Mouse (Mus musculus) embryonic facial prominence, embryonic 15.5 days (tissue): ENCODE results near the gene Ccm2. TPM values are rescaled to one million over a fixed set of nuclear protein-coding genes. Genes with fewer than 3 reads are reported as not detected.

ENCODE experiments used
- ATAC-seq: fragments of 200-750 bp; cut with Nextera tagmentation; 2 replicates; pipeline ENCODE4 v1.8.0; 2017; ENCODE audit warnings: low read depth, moderate TSS enrichment; ENCODE audit not compliant: insufficient number of reproducible peaks, low FRiP score, low TSS enrichment
- H3K27ac ChIP-seq: fragments of 300-500 bp; sonication (generic); replicated peaks from 2 replicates; pipeline ENCODE4 v1.5.1; 2015; ENCODE audit warnings: mild to moderate bottlenecking, inconsistent platforms
- H3K27me3 ChIP-seq: fragments of 300-500 bp; sonication (generic); 2 replicates; pipeline ENCODE4 v1.6.1; 2015; ENCODE audit warnings: inconsistent platforms
- H3K36me3 ChIP-seq: fragments of 300-500 bp; sonication (generic); 2 replicates; pipeline ENCODE4 v1.6.1; 2015; ENCODE audit warnings: mild to moderate bottlenecking, inconsistent platforms
- H3K4me1 ChIP-seq: fragments of 300-500 bp; sonication (generic); 2 replicates; pipeline ENCODE4 v1.6.1; 2015; ENCODE audit warnings: inconsistent platforms
- H3K4me2 ChIP-seq: fragments of 300-500 bp; sonication (generic); replicated peaks from 2 replicates; pipeline ENCODE4 v1.6.1; 2015; ENCODE audit warnings: mild to moderate bottlenecking, inconsistent platforms
- H3K4me3 ChIP-seq: fragments of 300-500 bp; sonication (generic); replicated peaks from 2 replicates; pipeline ENCODE4 v1.5.1; 2015; ENCODE audit warnings: mild to moderate bottlenecking, inconsistent platforms
- H3K9ac ChIP-seq: fragments of 300-500 bp; sonication (generic); 2 replicates; pipeline ENCODE4 v1.6.1; 2015; ENCODE audit warnings: inconsistent platforms
- H3K9me3 ChIP-seq: fragments of 300-500 bp; sonication (generic); replicated peaks from 2 replicates; pipeline ENCODE4 v1.6.1; 2016; ENCODE audit warnings: inconsistent platforms
- WGBS: fragments of 180-500 bp; shearing (Covaris S2); methylation state at CpG from one replicate; pipeline ENCODE4 v1.1.7; 2015; 5-methylcytosine and 5-hydroxymethylcytosine counted together
- polyA plus RNA-seq: library from polyadenylated mRNA; unstranded; fragments of >200 nt; fragmentation: Nextera tagmentation; extraction: Ambion mirVana; gene quantifications from 2 replicates; pipeline ENCODE4 v1.2.1, GENCODE M21; 2015

Ccm2 gene
- polyA plus RNA-seq, 1 experiment from 2014 or later: 88.9 TPM

- 91% methylated on average over 3 of the region's 3 CpGs for WGBS
- H3K9me3 ChIP-seq: no peaks in the 10 kb centered on the region
- H3K9ac ChIP-seq: no peak overlapping the region
- H3K4me1 ChIP-seq: no peaks in the 10 kb centered on the region
- no peak for ATAC-seq
- H3K27me3 ChIP-seq: no peaks in the 10 kb centered on the region
- no peak overlapping the region for H3K4me2 ChIP-seq
- no peak overlapping the region for H3K27ac ChIP-seq
- H3K36me3 ChIP-seq: peaks cover 51% of the 10 kb centered on the region
- H3K4me3 ChIP-seq: no peak overlapping the region
Measured at GRCm38 (mm10) chr11:6586660-6587059, 40.0 kb downstream of the Ccm2 start.

GRCm38 (mm10) chr11:6587249-6587940, 40.7 kb downstream of the Ccm2 start:
- no peaks in the 10 kb centered on the region for H3K9me3 ChIP-seq
- peaks cover 59% of the 10 kb centered on the region for H3K36me3 ChIP-seq
- no peaks in the 10 kb centered on the region for H3K27me3 ChIP-seq
- no peak overlapping the region for H3K4me2 ChIP-seq
- WGBS: 83% methylated on average over 7 of the region's 7 CpGs
- no peak overlapping the region for H3K4me3 ChIP-seq
- ATAC-seq: no peak
- no peak overlapping the region for H3K27ac ChIP-seq
- no peaks in the 10 kb centered on the region for H3K4me1 ChIP-seq
- H3K9ac ChIP-seq: no peak overlapping the region

- WGBS: 69% methylated on average over 7 of the region's 7 CpGs
- H3K9me3 ChIP-seq: no peaks in the 10 kb centered on the region
- no peak overlapping the region for H3K9ac ChIP-seq
- no peak overlapping the region for H3K27ac ChIP-seq
- no peak overlapping the region for H3K4me2 ChIP-seq
- ATAC-seq: no peak
- no peaks in the 10 kb centered on the region for H3K4me1 ChIP-seq
- H3K4me3 ChIP-seq: no peak overlapping the region
- no peaks in the 10 kb centered on the region for H3K27me3 ChIP-seq
- H3K36me3 ChIP-seq: peaks cover 63% of the 10 kb centered on the region
Measured at GRCm38 (mm10) chr11:6588295-6588694, 41.6 kb downstream of the Ccm2 start.

GRCm38 (mm10) chr11:6589838-6590237, 43.2 kb downstream of the Ccm2 start:
- H3K4me3 ChIP-seq: no peak overlapping the region
- no peak for ATAC-seq
- peaks cover 74% of the 10 kb centered on the region for H3K36me3 ChIP-seq
- peaks cover 6% of the 10 kb centered on the region; the same call in 1 of the 2 replicates for H3K4me1 ChIP-seq
- no peak overlapping the region for H3K27ac ChIP-seq
- H3K9me3 ChIP-seq: no peaks in the 10 kb centered on the region
- 90% methylated on average over 7 of the region's 7 CpGs for WGBS
- H3K27me3 ChIP-seq: no peaks in the 10 kb centered on the region
- H3K4me2 ChIP-seq: no peak overlapping the region
- H3K9ac ChIP-seq: no peak overlapping the region

DNA sequence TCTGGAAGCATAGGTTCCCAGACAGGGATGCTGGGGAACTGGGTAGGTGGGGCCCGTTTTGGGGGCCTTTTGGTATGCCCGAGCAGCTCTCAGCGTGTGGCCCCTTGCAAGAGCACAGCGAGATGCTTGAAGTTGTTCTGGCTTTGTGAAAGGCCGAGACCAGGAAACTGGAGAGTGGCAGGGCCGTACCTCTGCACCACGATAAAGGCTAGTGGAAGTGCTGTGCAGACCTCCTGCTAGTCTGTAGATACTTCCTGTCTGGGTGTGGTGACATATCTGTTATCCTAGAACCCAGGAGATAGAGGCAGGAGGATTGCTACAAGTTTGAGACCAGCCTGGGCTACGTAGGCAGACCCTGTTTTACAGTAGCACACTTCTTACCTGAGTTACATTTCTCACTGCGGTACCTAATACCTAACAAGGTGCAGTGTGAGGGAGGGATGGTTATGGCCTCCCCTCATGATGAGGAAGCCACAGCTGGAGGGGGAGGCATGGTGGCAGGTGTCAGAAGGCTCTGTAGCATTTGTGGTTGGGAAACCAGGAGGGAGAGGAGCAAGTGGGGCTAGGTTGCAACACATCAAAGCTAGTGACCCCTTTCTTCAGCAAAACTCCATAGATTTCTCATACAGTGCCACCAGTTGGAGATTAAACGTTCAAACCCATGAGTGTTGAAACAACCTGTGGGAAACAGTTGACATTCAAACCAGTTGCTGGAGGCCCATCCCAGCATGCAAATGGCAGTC, 44.4 kb downstream of the Ccm2 start:
- Histone ChIP-seq H3K9ac (no peak overlapping the region), H3K4me2 (no peak overlapping the region), H3K27ac (no peak overlapping the region), H3K4me1 (peaks cover 6% of the 10 kb centered on the region; the same call in 1 of the 2 replicates), H3K4me3 (no peak overlapping the region), H3K36me3 (peaks cover 74% of the 10 kb centered on the region), H3K9me3 (no peaks in the 10 kb centered on the region), H3K27me3 (no peaks in the 10 kb centered on the region)
- no peak for ATAC-seq
- 89% methylated on average over 10 of the region's 10 CpGs for WGBS

DNA sequence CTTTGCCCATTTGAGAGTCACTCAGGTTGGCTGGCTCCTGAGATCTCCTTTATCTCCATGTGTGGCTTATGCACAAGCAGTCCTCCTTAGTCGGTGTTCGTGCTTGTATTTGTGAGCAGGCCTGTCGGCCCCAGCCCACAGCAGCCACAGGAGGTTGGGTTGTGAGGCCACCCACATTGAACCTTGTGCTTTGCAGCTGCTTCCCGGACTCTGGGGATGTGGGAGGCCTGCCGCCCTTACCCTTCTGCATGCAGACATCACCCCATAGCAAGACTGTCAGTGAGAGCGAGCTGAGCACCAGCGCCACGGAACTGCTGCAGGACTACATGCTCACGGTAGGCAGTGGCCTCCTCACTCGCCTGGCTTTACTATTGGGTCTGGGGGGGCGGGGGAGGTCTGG, 46.7 kb downstream of the Ccm2 start:
- Histone ChIP-seq H3K4me1 (peaks cover 11% of the 10 kb centered on the region), H3K27ac (no peak overlapping the region)
- no peak for ATAC-seq

DNA sequence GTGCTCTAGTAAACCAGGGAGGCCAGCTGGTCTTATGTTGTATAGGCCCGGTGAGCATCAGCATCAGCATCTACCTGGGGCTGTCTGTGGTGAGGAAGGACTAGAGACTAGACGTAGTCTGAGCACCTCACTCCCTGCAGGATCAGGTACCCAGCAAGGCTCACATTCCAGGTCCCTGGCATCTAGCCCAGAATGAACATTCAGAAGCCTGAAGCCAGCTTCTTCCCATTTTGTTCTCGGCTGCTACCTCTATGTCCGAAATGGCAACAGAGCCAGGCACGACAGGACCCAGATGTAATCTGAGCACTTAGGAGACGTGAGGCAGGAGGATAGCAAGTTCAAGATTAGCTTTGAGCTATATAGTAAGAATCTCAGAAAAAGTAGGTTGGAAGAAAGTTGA, 48.2 kb downstream of the Ccm2 start:
- no peak overlapping the region for H3K9ac ChIP-seq
- 61% methylated on average over 6 of the region's 6 CpGs for WGBS
- no peak for ATAC-seq
- H3K4me1 ChIP-seq: peaks cover 22% of the 10 kb centered on the region
- H3K27me3 ChIP-seq: no peaks in the 10 kb centered on the region
- no peak overlapping the region for H3K27ac ChIP-seq
- no peaks in the 10 kb centered on the region for H3K9me3 ChIP-seq
- H3K36me3 ChIP-seq: peaks cover 85% of the 10 kb centered on the region
- no peak overlapping the region for H3K4me3 ChIP-seq
- H3K4me2 ChIP-seq: no peak overlapping the region

More for the DNA sequence above, 46.7 kb downstream of the Ccm2 start:
- Histone ChIP-seq H3K9me3 (no peaks in the 10 kb centered on the region), H3K36me3 (peaks cover 93% of the 10 kb centered on the region), H3K4me3 (no peak overlapping the region), H3K4me2 (no peak overlapping the region), H3K9ac (no peak overlapping the region), H3K27me3 (no peaks in the 10 kb centered on the region)
- 70% methylated on average over 11 of the region's 11 CpGs for WGBS

- Histone ChIP-seq H3K4me2 (no peak overlapping the region), H3K27me3 (no peaks in the 10 kb centered on the region), H3K36me3 (peaks cover 80% of the 10 kb centered on the region), H3K27ac (no peak overlapping the region), H3K4me3 (no peak overlapping the region), H3K4me1 (peaks cover 22% of the 10 kb centered on the region), H3K9ac (no peak overlapping the region), H3K9me3 (no peaks in the 10 kb centered on the region)
- ATAC-seq: no peak
- 80% methylated on average over 5 of the region's 5 CpGs for WGBS
Measured at GRCm38 (mm10) chr11:6595339-6595738, 48.7 kb downstream of the Ccm2 start.

DNA sequence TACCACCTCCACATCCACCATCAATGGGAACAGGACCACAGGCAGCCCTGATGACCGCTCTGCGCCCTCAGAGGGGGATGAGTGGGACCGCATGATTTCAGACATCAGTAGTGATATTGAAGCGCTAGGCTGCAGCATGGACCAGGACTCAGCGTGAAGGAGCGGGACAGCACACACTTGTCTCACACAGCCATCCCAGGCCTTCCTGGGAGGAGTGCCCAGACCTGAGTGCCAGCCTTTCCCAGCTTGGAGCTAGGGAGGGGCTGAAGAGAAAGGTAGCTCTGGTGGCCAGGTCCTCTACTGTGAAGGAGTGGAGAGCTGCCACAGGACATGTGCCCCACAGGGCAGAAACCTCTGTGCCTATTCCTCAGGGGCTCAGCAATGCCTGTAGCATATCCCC, 49.5 kb downstream of the Ccm2 start:
- 97% methylated on average over 6 of the region's 6 CpGs for WGBS
- Histone ChIP-seq H3K9ac (no peak overlapping the region), H3K4me2 (no peak overlapping the region), H3K36me3 (peaks cover 71% of the 10 kb centered on the region), H3K4me1 (peaks cover 22% of the 10 kb centered on the region), H3K9me3 (no peaks in the 10 kb centered on the region), H3K4me3 (no peak overlapping the region), H3K27ac (no peak overlapping the region), H3K27me3 (no peaks in the 10 kb centered on the region)
- no peak for ATAC-seq

GRCm38 (mm10) chr11:6596616-6597015, 49.9 kb downstream of the Ccm2 start:
- H3K4me3 ChIP-seq: no peak overlapping the region
- H3K9ac ChIP-seq: no peak overlapping the region
- no peaks in the 10 kb centered on the region for H3K9me3 ChIP-seq
- peaks cover 22% of the 10 kb centered on the region for H3K4me1 ChIP-seq
- H3K27me3 ChIP-seq: no peaks in the 10 kb centered on the region
- no peak overlapping the region for H3K27ac ChIP-seq
- ATAC-seq: no peak
- H3K36me3 ChIP-seq: peaks cover 67% of the 10 kb centered on the region
- no peak overlapping the region for H3K4me2 ChIP-seq
- 69% methylated on average over 3 of the region's 3 CpGs for WGBS

- Histone ChIP-seq H3K9me3 (no peaks in the 10 kb centered on the region), H3K36me3 (peaks cover 58% of the 10 kb centered on the region), H3K27ac (no peak overlapping the region), H3K4me3 (no peak overlapping the region), H3K4me1 (peaks cover 22% of the 10 kb centered on the region), H3K9ac (no peak overlapping the region), H3K27me3 (no peaks in the 10 kb centered on the region), H3K4me2 (no peak overlapping the region)
- no peak for ATAC-seq
- 76% methylated on average over 7 of the region's 7 CpGs for WGBS
Measured at GRCm38 (mm10) chr11:6597523-6597922, 50.8 kb downstream of the Ccm2 start.
